Mouse (Mus musculus): Measurements from ENCODE around the gene Ccdc88c. TPM values are rescaled to one million over a fixed set of nuclear protein-coding genes. Genes with fewer than 3 reads are reported as not detected.
A peak's percentile ranks its signal among the peaks of the same experiment; 100 is the strongest.

The Ccdc88c gene
- polyA plus RNA-seq, 1 experiment from 2014 or later = 12.9 TPM

DNA sequence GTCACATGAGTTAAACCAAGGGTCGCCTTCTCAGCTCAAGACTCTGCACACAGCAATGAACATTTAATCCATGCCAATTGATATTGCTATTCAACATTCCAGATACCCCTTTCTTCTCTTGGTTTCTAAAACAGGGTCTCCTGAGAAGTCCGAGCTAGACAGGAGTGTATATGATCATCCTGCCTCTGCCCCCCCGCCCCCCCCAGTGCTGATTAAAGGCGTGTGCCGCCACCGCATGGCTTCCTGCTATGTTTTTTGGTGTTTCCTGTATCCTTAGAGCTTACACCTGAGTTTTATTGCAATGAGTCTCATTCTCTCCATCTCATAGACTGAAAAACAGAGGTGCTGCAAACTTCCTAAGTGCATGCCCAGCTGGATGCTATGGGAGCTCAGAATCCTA, 127.5 kb downstream of the Ccdc88c start:
- H3K4me1 ChIP-seq (replicated peaks) = peaks cover 23% of the 10 kb centered on the region
- no peaks in the 10 kb centered on the region for H3K36me3 ChIP-seq
- H3K27ac ChIP-seq = no peak overlapping the region
- WGBS = 86% methylated on average over 6 of the region's 6 CpGs
- no peak overlapping the region for H3K4me3 ChIP-seq
- no peak for ATAC-seq (ENCODE audit: low FRiP score)
- no peak overlapping the region for H3K4me2 ChIP-seq
- H3K27me3 ChIP-seq = peaks cover 62% of the 10 kb centered on the region
- no peaks in the 10 kb centered on the region for H3K9me3 ChIP-seq
- H3K9ac ChIP-seq = no peak overlapping the region

- no peak overlapping the region for H3K4me3 ChIP-seq
- H3K36me3 ChIP-seq = no peaks in the 10 kb centered on the region
- ATAC-seq (ENCODE audit: low FRiP score) = no peak
- no peak overlapping the region for H3K27ac ChIP-seq
- no peak overlapping the region for H3K9ac ChIP-seq
- WGBS = 83% methylated on average over 6 of the region's 6 CpGs
- H3K27me3 ChIP-seq = peaks cover 60% of the 10 kb centered on the region
- H3K9me3 ChIP-seq = no peaks in the 10 kb centered on the region
- H3K4me2 ChIP-seq = no peak overlapping the region
- H3K4me1 ChIP-seq (replicated peaks) = peaks cover 23% of the 10 kb centered on the region
Measured at GRCm38 (mm10) chr12:100900901-100901300, 128.0 kb downstream of the Ccdc88c start.

DNA sequence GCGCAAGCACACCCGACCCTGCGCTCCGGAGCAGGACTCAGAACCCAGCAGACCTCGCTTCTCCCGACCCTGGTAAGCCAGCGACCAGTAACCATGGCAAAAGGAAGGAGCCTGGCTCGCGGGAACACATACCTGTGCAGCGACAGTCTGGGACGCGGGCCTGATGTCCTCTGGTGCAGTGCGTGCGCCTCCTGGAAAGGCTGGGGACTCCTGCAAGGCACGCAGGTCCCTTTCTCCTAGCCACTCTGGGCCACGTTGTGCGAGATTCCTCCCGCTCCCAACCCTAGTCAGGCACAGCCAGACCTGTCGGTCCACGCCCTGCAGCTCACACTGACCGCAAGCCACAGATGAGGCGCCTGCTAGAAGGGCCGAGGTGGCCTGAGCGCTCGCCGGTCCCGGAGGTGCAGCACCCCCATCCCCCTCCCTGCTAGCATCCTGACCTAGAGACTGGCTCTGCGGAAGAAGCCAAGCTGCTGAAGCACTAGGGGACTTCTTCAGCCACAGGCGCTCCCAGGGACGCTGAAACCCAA, 129.7 kb downstream of the Ccdc88c start:
- Histone ChIP-seq H3K4me1 (replicated peaks) (peaks cover 34% of the 10 kb centered on the region), H3K9me3 (no peaks in the 10 kb centered on the region), H3K27ac (no peak overlapping the region), H3K4me2 (peak overlapping the region; percentile 81), H3K36me3 (no peaks in the 10 kb centered on the region), H3K4me3 (peak overlapping the region; percentile 46), H3K9ac (peak overlapping the region; percentile 71), H3K27me3 (peaks cover 60% of the 10 kb centered on the region)
- peak; percentile 62 for ATAC-seq (ENCODE audit: low FRiP score)
- WGBS = under 1% methylated on average over 30 of the region's 30 CpGs

GRCm38 (mm10) chr12:100897736-100898650, 130.9 kb downstream of the Ccdc88c start:
- H3K4me3 ChIP-seq = peak overlapping the region; percentile 46
- 0 out of 2 replicates have a peak overlapping the region, but pooled peaks have one; percentile 71 for H3K9ac ChIP-seq
- H3K27ac ChIP-seq = no peak overlapping the region
- H3K9me3 ChIP-seq = no peaks in the 10 kb centered on the region
- no peak for ATAC-seq (ENCODE audit: low FRiP score)
- H3K4me2 ChIP-seq = peak overlapping the region; percentile 81
- WGBS = 20% methylated on average over 12 of the region's 12 CpGs
- peaks cover 34% of the 10 kb centered on the region for H3K4me1 ChIP-seq (replicated peaks)
- peaks cover 60% of the 10 kb centered on the region for H3K27me3 ChIP-seq
- no peaks in the 10 kb centered on the region for H3K36me3 ChIP-seq

- H3K4me3 ChIP-seq = no peak overlapping the region
- no peak for ATAC-seq (ENCODE audit: low FRiP score)
- H3K36me3 ChIP-seq = no peaks in the 10 kb centered on the region
- no peaks in the 10 kb centered on the region for H3K9me3 ChIP-seq
- no peak overlapping the region for H3K27ac ChIP-seq
- WGBS = 47% methylated on average over 3 of the region's 3 CpGs
- H3K4me2 ChIP-seq = no peak overlapping the region
- H3K4me1 ChIP-seq (replicated peaks) = peaks cover 34% of the 10 kb centered on the region
- H3K9ac ChIP-seq = no peak overlapping the region
- peaks cover 53% of the 10 kb centered on the region for H3K27me3 ChIP-seq
Measured at GRCm38 (mm10) chr12:100896661-100897060, 132.2 kb downstream of the Ccdc88c start.

GRCm38 (mm10) chr12:100895504-100895903, 133.4 kb downstream of the Ccdc88c start:
- ATAC-seq (ENCODE audit: low FRiP score) = peak; percentile 40; the same call in 1 of the 2 replicates
- no peak overlapping the region for H3K27ac ChIP-seq
- H3K4me2 ChIP-seq = no peak overlapping the region

DNA sequence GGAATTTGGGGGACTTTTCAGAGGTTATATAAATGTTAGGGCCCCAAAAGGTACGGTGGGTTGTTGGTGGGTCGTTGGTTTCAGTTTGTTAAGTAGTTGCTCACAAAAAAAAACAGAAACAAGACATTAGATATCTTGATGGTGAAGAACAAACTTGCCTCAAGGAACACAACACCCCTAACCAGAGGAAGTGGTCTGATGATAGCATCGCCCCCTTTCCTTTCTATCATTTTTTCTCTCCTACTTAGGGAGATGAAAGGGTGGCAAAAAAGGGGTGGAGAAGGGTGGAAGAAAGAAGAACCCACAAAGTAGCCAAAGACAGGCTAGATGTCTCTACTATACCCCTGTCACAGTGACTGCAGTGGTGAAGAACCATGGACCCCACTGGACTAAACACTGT, 138.3 kb downstream of the Ccdc88c start:
- WGBS = 87% methylated on average over 3 of the region's 3 CpGs
- Histone ChIP-seq H3K27me3 (no peaks in the 10 kb centered on the region), H3K4me3 (no peak overlapping the region)

More at GRCm38 (mm10) chr12:100895504-100895903, 133.4 kb downstream of the Ccdc88c start:
- H3K9ac ChIP-seq = no peak overlapping the region
- 3% methylated on average over 2 of the region's 2 CpGs for WGBS
- H3K27me3 ChIP-seq = peaks cover 41% of the 10 kb centered on the region
- peaks cover 34% of the 10 kb centered on the region for H3K4me1 ChIP-seq (replicated peaks)
- H3K9me3 ChIP-seq = no peaks in the 10 kb centered on the region
- no peak overlapping the region for H3K4me3 ChIP-seq
- no peaks in the 10 kb centered on the region for H3K36me3 ChIP-seq

GRCm38 (mm10) chr12:100887801-100888258, 141.0 kb downstream of the Ccdc88c start:
- ATAC-seq (ENCODE audit: low FRiP score) = no peak
- H3K27ac ChIP-seq = no peak overlapping the region
- H3K4me1 ChIP-seq (replicated peaks) = peaks cover 7% of the 10 kb centered on the region; the same call in 1 of the 2 replicates
- no peak overlapping the region for H3K4me2 ChIP-seq
- no peaks in the 10 kb centered on the region for H3K9me3 ChIP-seq
- WGBS = 45% methylated on average over 12 of the region's 12 CpGs
- H3K9ac ChIP-seq = 0 out of 2 replicates have a peak overlapping the region, but pooled peaks have one; percentile 4
- H3K4me3 ChIP-seq = no peak overlapping the region
- H3K36me3 ChIP-seq = no peaks in the 10 kb centered on the region
- H3K27me3 ChIP-seq = no peaks in the 10 kb centered on the region

More for the DNA sequence above, 138.3 kb downstream of the Ccdc88c start:
- no peak for ATAC-seq (ENCODE audit: low FRiP score)
- no peaks in the 10 kb centered on the region for H3K36me3 ChIP-seq
- H3K27ac ChIP-seq = no peak overlapping the region
- no peak overlapping the region for H3K9ac ChIP-seq
- peaks cover 14% of the 10 kb centered on the region for H3K4me1 ChIP-seq (replicated peaks)
- H3K9me3 ChIP-seq = no peaks in the 10 kb centered on the region
- no peak overlapping the region for H3K4me2 ChIP-seq

GRCm38 (mm10) chr12:100886877-100887276, 142.0 kb downstream of the Ccdc88c start:
- H3K4me2 ChIP-seq = no peak overlapping the region
- H3K27me3 ChIP-seq = no peaks in the 10 kb centered on the region
- WGBS = 83% methylated on average over 4 of the region's 4 CpGs
- no peak overlapping the region for H3K4me3 ChIP-seq
- H3K4me1 ChIP-seq (replicated peaks) = peaks cover 7% of the 10 kb centered on the region; the same call in 1 of the 2 replicates
- no peak for ATAC-seq (ENCODE audit: low FRiP score)
- H3K9me3 ChIP-seq = no peaks in the 10 kb centered on the region
- no peaks in the 10 kb centered on the region for H3K36me3 ChIP-seq
- no peak overlapping the region for H3K9ac ChIP-seq
- no peak overlapping the region for H3K27ac ChIP-seq

DNA sequence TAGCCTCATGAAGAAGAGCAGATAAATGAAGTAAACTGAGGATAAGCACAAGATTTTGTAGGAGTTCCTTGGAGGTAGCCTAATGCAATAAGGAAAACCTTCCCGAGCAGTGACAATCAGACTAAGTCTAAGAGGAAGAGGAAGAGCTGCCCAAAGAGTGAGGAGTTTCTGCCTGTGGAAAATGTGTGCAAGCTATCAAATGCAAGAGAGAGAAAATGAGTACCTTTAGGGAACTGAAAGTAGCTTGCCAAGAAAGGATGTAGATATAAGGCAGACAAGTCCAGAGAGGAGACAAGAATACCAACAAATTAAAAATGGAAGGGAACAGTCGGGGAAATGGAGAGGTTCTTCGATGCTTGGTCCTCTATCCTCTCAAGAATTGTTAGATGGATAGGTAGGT, 143.3 kb downstream of the Ccdc88c start:
- 93% methylated on average over 3 of the region's 3 CpGs for WGBS
- no peak overlapping the region for H3K9ac ChIP-seq
- H3K4me3 ChIP-seq = no peak overlapping the region
- H3K27me3 ChIP-seq = no peaks in the 10 kb centered on the region
- ATAC-seq (ENCODE audit: low FRiP score) = no peak
- H3K4me2 ChIP-seq = no peak overlapping the region
- no peaks in the 10 kb centered on the region for H3K9me3 ChIP-seq
- H3K27ac ChIP-seq = no peak overlapping the region
- H3K4me1 ChIP-seq (replicated peaks) = peaks cover 7% of the 10 kb centered on the region; the same call in 1 of the 2 replicates
- no peaks in the 10 kb centered on the region for H3K36me3 ChIP-seq

DNA sequence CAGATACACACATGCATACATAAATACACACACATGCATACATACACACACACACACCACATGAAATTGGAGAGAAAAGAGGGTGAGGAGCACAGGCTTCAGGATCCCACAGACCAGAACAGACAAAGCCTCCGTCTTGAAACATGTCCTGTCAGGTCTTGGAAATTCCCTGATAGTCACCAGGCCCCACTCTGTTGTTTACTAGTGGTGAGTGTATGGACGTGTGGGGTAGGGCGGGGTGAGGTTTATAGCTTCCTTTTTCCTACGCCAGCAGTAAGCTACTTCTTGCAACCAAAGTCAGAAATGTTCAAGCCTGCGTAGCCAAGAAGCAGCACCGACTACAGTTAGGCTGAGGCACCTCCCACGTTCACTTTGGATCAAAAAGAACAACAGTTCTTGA, 145.7 kb downstream of the Ccdc88c start:
- ATAC-seq (ENCODE audit: low FRiP score) = no peak
- no peaks in the 10 kb centered on the region for H3K9me3 ChIP-seq
- no peak overlapping the region for H3K4me2 ChIP-seq
- no peak overlapping the region for H3K27ac ChIP-seq
- no peaks in the 10 kb centered on the region for H3K36me3 ChIP-seq
- WGBS = 89% methylated on average over 7 of the region's 7 CpGs
- H3K27me3 ChIP-seq = no peaks in the 10 kb centered on the region
- no peak overlapping the region for H3K4me3 ChIP-seq
- no peak overlapping the region for H3K9ac ChIP-seq
- peaks cover 7% of the 10 kb centered on the region; the same call in 1 of the 2 replicates for H3K4me1 ChIP-seq (replicated peaks)

DNA sequence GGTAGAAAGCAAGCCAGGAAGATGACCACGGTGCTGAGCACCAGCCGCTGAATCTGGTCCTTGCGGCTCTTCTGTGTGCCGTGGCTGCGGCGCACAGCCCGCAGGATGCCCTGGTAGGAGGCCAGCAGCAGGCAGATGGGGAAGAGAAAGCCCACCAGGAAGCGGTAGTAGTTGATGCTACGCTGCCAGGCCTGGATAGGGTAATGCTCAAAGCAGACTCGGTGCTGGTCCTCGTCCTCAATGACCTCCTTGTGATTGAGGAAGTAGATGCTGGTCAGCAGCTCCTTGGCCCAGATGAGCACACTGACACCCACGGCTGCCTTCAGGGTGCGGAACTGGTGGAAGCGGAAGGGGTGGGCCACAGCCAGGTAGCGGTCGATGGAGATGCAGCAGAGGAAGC, 150.3 kb downstream of the Ccdc88c start:
- 93% methylated on average over 16 of the region's 16 CpGs for WGBS
- Histone ChIP-seq H3K27me3 (no peaks in the 10 kb centered on the region), H3K36me3 (no peaks in the 10 kb centered on the region), H3K9me3 (no peaks in the 10 kb centered on the region), H3K4me3 (no peak overlapping the region), H3K4me2 (no peak overlapping the region), H3K4me1 (replicated peaks) (no peaks in the 10 kb centered on the region), H3K9ac (no peak overlapping the region), H3K27ac (no peak overlapping the region)
- ATAC-seq (ENCODE audit: low FRiP score) = no peak
